Mouse (Mus musculus) MEL-GATA-1-ER (cell line): ENCODE results near the gene Kdm6b.
"Not testable (repeated sequence)": the region's sequence is repeated elsewhere in the genome, so short reads cannot be mapped to it uniquely, and the experiment has no call there.

Source experiments
- DNase-seq: peaks from one replicate; pipeline ENCODE4 v3.0.0-alpha.2; 2012; ENCODE audit warnings: low read depth; ENCODE audit errors: extremely low read depth

Kdm6b gene

GRCm38 (mm10) chr11:69406282-69406681 lies 7.2 kb downstream of the Kdm6b start:
- DNase-seq: no peak

GRCm38 (mm10) chr11:69405397-69406200 lies 7.9 kb downstream of the Kdm6b start:
- no peak for DNase-seq

- no peak for DNase-seq
These were observed 8.7 kb downstream of the Kdm6b start for GRCm38 (mm10) chr11:69404595-69405396.

GRCm38 (mm10) chr11:69403691-69404594 lies 9.5 kb downstream of the Kdm6b start:
- no peak for DNase-seq

- DNase-seq: no peak
These were observed 11.5 kb downstream of the Kdm6b start for GRCm38 (mm10) chr11:69401987-69402386.

- no peak for DNase-seq
These were observed 12.3 kb downstream of the Kdm6b start for GRCm38 (mm10) chr11:69401210-69401637.

GRCm38 (mm10) chr11:69400083-69400850 lies 13.2 kb downstream of the Kdm6b start:
- no peak for DNase-seq

- no peak for DNase-seq
These were observed 14.0 kb downstream of the Kdm6b start for GRCm38 (mm10) chr11:69399201-69400082.

GRCm38 (mm10) chr11:69398486-69399200 lies 14.8 kb downstream of the Kdm6b start:
- DNase-seq: no peak

GRCm38 (mm10) chr11:69398059-69398458 lies 15.4 kb downstream of the Kdm6b start, which contains the start of gene Tmem88:
Gene Tmem88, minus strand, starts transcription at chr11:69398234.
- DNase-seq: no peak

GRCm38 (mm10) chr11:69397581-69398057 lies 15.9 kb downstream of the Kdm6b start:
- no peak for DNase-seq

- DNase-seq: no peak
These were observed 16.7 kb downstream of the Kdm6b start for GRCm38 (mm10) chr11:69396772-69397171.

- DNase-seq: peak; percentile 98
These were observed 17.7 kb downstream of the Kdm6b start for GRCm38 (mm10) chr11:69395634-69396373.

GRCm38 (mm10) chr11:69395235-69395633 lies 18.2 kb downstream of the Kdm6b start, which contains the start of the genes Naa38 and Cyb5d1:
Gene Naa38, plus strand, starts transcription at chr11:69395487.
Gene Cyb5d1, minus strand, starts transcription at chr11:69395631.
- not testable (repeated sequence) for DNase-seq

- not testable (repeated sequence) for DNase-seq
These were observed 18.8 kb downstream of the Kdm6b start for GRCm38 (mm10) chr11:69394591-69395167.

GRCm38 (mm10) chr11:69390400-69391034 lies 23.0 kb downstream of the Kdm6b start:
- DNase-seq: no peak
